Mouse (Mus musculus) limb, embryonic 14.5 days (tissue): ENCODE measurements around the gene 1700012B07Rik. TPM values are rescaled to one million over a fixed set of nuclear protein-coding genes. Genes with fewer than 3 reads are reported as not detected.

Source experiments
- ATAC-seq: fragments of 200-750 bp; cut with Nextera tagmentation; 2 replicates; pipeline ENCODE4 v1.8.0; 2017; ENCODE audit warnings: low read depth, moderate number of reproducible peaks, moderate TSS enrichment; ENCODE audit not compliant: low FRiP score
- DNase-seq: peaks from one replicate; pipeline ENCODE4 v3.0.0-alpha.2; 2015; ENCODE audit warnings: low spot score
- H3K27ac ChIP-seq: fragments of 300-500 bp; sonication (generic); replicated peaks from 2 replicates; pipeline ENCODE4 v1.5.1; 2014; ENCODE audit warnings: low read depth, mild to moderate bottlenecking, low read length, moderate library complexity, mixed read lengths
- H3K27me3 ChIP-seq: fragments of 300-500 bp; sonication (generic); 2 replicates; pipeline ENCODE4 v1.6.1; 2014; ENCODE audit warnings: low read length, mixed read lengths; ENCODE audit not compliant: control insufficient read depth, insufficient read depth
- H3K36me3 ChIP-seq: fragments of 300-500 bp; sonication (generic); 2 replicates; pipeline ENCODE4 v1.6.1; 2014; ENCODE audit warnings: mild to moderate bottlenecking, low read length, moderate library complexity, mixed read lengths; ENCODE audit not compliant: control insufficient read depth, insufficient read depth
- H3K4me1 ChIP-seq: fragments of 300-500 bp; sonication (generic); 2 replicates; pipeline ENCODE4 v1.6.1; 2014; ENCODE audit warnings: antibody characterized with exemption, low read length, mixed read lengths; ENCODE audit not compliant: control insufficient read depth, insufficient read depth
- H3K4me2 ChIP-seq: fragments of 300-500 bp; sonication (generic); replicated peaks from 2 replicates; pipeline ENCODE4 v1.6.1; 2014; ENCODE audit warnings: low read depth, mild to moderate bottlenecking, low read length, moderate library complexity; ENCODE audit not compliant: severe bottlenecking
- H3K4me3 ChIP-seq: fragments of 300-500 bp; sonication (generic); replicated peaks from 2 replicates; pipeline ENCODE4 v1.5.1; 2014; ENCODE audit warnings: low read length
- H3K9ac ChIP-seq: fragments of 300-500 bp; sonication (generic); 2 replicates; pipeline ENCODE4 v1.6.1; 2014; ENCODE audit warnings: mild to moderate bottlenecking, low read depth, low read length, moderate library complexity; ENCODE audit not compliant: severe bottlenecking
- H3K9me3 ChIP-seq: fragments of 300-500 bp; sonication (generic); 2 replicates; pipeline ENCODE4 v1.6.1; 2016; ENCODE audit warnings: low read length; ENCODE audit not compliant: control insufficient read depth
- POLR2A ChIP-seq: fragments of 200-500 bp; IDR thresholded peaks from 2 replicates; pipeline ENCODE4 v1.8.0; 2012; ENCODE audit warnings: inconsistent platforms, mild to moderate bottlenecking, moderate library complexity, borderline replicate concordance; ENCODE audit not compliant: insufficient read depth, insufficient read length; ENCODE audit errors: extremely low read depth
- WGBS: fragments of 180-500 bp; shearing (Covaris S2); extraction: QIAGEN DNeasy Blood & Tissue Kit; methylation state at CpG from one replicate; pipeline ENCODE4 v1.1.7; 2014; 5-methylcytosine and 5-hydroxymethylcytosine counted together
- polyA plus RNA-seq, 2 experiments: library from polyadenylated mRNA; depleted of rRNA in 1 of 2; stranded (reverse) in 1 of 2; unstranded in 1 of 2; fragments of >200 nt; fragmentation: Nextera tagmentation in 1 of 2; extraction: Ambion mirVana in 1 of 2; gene quantifications; 2 replicates each; pipeline versions ENCODE4 v1.2.1 to v1.2.3; 2012 to 2014

Gene 1700012B07Rik
- polyA plus RNA-seq (2012; rRNA removed), result not detected in 2 replicates
- polyA plus RNA-seq (2014; fragmentation: Nextera tagmentation; extraction: Ambion mirVana), result not detected in 2 replicates

GRCm38 (mm10) chr11:109827946-109828345 lies at the start of gene 1700012B07Rik:
TSS of gene 1700012B07Rik (minus strand) at chr11:109828046.
- 83% methylated on average over 4 of the region's 4 CpGs for WGBS
- DNase-seq (no peak), ATAC-seq (no peak)
- H3K4me2 ChIP-seq, result no peak within 1 kb of the TSS
- H3K27ac ChIP-seq, result no peak within 1 kb of the TSS
- no peak for TF ChIP-seq POLR2A
- no peak within 1 kb of the TSS for H3K9ac ChIP-seq
- no peaks in the 10 kb centered on the region for H3K36me3 ChIP-seq
- H3K9me3 ChIP-seq, result no peaks in the 10 kb centered on the region
- H3K4me1 ChIP-seq, result no peaks in the 10 kb centered on the region
- H3K4me3 ChIP-seq, result no peak within 1 kb of the TSS
- H3K27me3 ChIP-seq, result no peaks in the 10 kb centered on the region

DNA sequence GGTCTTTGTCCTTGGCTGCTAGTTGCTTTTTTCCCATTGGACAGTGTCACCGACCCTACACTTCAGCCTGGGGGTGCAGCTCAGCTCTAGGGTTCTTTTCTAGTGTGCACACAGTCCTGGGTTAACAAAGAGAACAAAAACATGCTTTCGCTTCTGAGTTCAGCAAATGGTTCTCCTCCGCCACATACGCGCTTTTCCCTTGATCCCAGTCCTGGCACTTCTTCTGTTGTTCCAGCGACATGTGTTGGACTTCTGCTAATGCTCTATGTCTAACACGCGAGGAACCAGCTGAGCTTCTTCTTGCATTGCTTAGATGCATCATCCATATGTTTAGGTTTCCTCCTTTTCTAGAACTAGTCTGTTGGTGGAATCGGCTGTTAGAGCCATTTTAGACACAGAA lies 48.9 kb upstream of the 1700012B07Rik start:
- no peak overlapping the region for H3K9ac ChIP-seq
- no peaks in the 10 kb centered on the region for H3K9me3 ChIP-seq
- no peaks in the 10 kb centered on the region for H3K36me3 ChIP-seq
- ATAC-seq (no peak), DNase-seq (peak; percentile 32)
- no peaks in the 10 kb centered on the region for H3K4me1 ChIP-seq
- H3K4me3 ChIP-seq, result no peak overlapping the region
- TF ChIP-seq POLR2A, result no peak
- no peak overlapping the region for H3K4me2 ChIP-seq
- no peaks in the 10 kb centered on the region for H3K27me3 ChIP-seq
- WGBS, result 80% methylated on average over 9 of the region's 9 CpGs
- H3K27ac ChIP-seq, result no peak overlapping the region

GRCm38 (mm10) chr11:109875834-109876233 lies 48.0 kb upstream of the 1700012B07Rik start:
- no peaks in the 10 kb centered on the region for H3K9me3 ChIP-seq
- no peak overlapping the region for H3K9ac ChIP-seq
- no peak overlapping the region for H3K4me3 ChIP-seq
- H3K36me3 ChIP-seq, result no peaks in the 10 kb centered on the region
- H3K4me2 ChIP-seq, result no peak overlapping the region
- TF ChIP-seq POLR2A, result no peak
- no peak for ATAC-seq
- no peaks in the 10 kb centered on the region for H3K4me1 ChIP-seq
- H3K27ac ChIP-seq, result no peak overlapping the region
- DNase-seq, result no peak
- H3K27me3 ChIP-seq, result no peaks in the 10 kb centered on the region
- WGBS, result 66% methylated on average over 3 of the region's 3 CpGs

DNA sequence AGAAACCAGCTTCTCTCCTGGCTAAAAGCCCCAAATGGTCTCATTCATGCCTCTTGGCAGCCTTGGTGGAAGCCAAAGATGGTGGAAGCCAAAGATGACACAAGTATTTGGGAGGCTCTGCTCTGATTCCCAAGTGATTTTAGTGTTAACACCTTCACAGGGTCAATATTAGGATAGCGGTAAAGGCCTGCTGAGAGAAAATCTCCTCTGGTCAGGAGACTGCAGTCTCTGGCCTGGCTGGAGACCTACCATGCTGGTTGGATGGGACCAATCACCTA lies 47.6 kb upstream of the 1700012B07Rik start:
- ATAC-seq, result no peak
- TF ChIP-seq POLR2A, result no peak
- no peaks in the 10 kb centered on the region for H3K27me3 ChIP-seq
- H3K4me2 ChIP-seq, result no peak overlapping the region
- no peak overlapping the region for H3K9ac ChIP-seq
- H3K4me1 ChIP-seq, result no peaks in the 10 kb centered on the region
- H3K9me3 ChIP-seq, result no peaks in the 10 kb centered on the region
- H3K4me3 ChIP-seq, result no peak overlapping the region
- 95% methylated on average over 1 of the region's 1 CpGs for WGBS
- DNase-seq, result no peak
- no peaks in the 10 kb centered on the region for H3K36me3 ChIP-seq
- no peak overlapping the region for H3K27ac ChIP-seq

DNA sequence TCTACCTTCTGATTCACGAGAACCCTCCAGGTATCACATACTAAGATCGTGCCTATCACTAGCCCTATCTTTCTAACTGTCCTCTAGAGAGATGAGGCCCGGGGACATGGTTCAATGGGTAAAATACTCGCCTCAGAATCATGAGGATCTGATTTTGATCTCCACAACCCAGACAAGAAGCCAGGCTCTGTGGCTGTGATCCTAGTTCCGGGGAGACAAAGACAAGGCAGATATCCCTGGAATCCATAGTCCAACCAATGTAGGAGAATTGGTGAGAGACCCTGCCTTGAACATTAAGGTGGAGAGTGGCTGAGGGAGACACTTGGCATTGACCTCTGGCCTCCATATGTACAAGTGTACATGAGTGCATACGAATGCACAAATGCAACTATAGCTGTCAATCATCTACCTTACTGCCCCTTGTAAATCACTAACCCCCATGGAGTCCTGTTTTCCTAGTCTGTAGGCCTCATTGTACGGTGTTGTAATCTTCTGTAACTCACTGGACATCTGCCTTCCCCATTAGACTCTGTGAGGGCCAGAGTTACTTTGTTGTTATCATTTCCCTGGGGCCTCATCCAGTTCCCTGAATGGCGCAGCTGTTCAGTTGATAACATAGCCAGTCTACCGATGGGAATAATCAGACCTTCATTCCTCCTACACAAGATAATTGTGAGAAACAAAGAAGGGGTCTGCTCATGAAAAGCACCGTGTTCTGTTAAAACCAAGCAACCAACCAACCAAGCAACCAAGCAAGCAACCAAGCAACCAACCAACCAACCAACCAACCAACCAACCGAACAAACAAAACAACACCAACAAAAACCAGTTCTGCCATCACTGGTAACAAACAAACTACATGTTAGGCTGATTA lies 47.0 kb upstream of the 1700012B07Rik start:
- no peaks in the 10 kb centered on the region for H3K9me3 ChIP-seq
- H3K36me3 ChIP-seq, result no peaks in the 10 kb centered on the region
- DNase-seq (peak; percentile 11), ATAC-seq (no peak)
- no peaks in the 10 kb centered on the region for H3K4me1 ChIP-seq
- H3K4me3 ChIP-seq, result no peak overlapping the region
- no peak for TF ChIP-seq POLR2A
- no peaks in the 10 kb centered on the region for H3K27me3 ChIP-seq
- H3K27ac ChIP-seq, result no peak overlapping the region
- 84% methylated on average over 11 of the region's 11 CpGs for WGBS
- no peak overlapping the region for H3K4me2 ChIP-seq
- H3K9ac ChIP-seq, result no peak overlapping the region
